Mouse (Mus musculus) megakaryocyte, embryonic 14.5 days (primary cell): Measurements from ENCODE around the gene Snrpn.

ENCODE experiments used
- FLI1 ChIP-seq: IDR thresholded peaks from 2 replicates; pipeline ENCODE4 v1.6.1; 2012; ENCODE audit warnings: low read length, inconsistent platforms, mixed read lengths
- GATA1 ChIP-seq: IDR thresholded peaks from 3 replicates; pipeline ENCODE4 v1.6.1; 2012; ENCODE audit warnings: mixed read lengths, low read length, inconsistent platforms, borderline replicate concordance

DNA sequence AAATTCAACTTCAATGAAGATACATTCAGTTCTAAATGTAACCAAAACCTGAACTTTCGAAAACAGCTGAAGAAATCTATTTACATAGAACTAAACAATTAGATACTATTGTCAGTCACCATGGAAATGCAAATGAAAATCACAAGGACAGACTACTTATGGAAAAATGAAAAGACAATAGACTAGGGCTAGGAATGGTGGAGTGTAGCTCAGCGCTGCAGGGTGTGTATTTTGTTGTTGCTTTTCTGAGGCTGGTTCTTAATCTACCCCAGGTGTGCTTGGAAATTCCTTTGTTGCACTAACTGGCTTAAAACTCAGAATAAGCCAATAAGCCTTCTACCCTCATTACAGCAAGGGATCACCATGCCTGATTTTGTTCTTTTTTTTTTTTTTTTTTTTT lies 133.8 kb downstream of the Snrpn start:
- TF ChIP-seq GATA1 (no peak), FLI1 (no peak)
